Mouse (Mus musculus): ENCODE data around the gene Parp16. TPM values are rescaled to one million over a fixed set of nuclear protein-coding genes. Genes with fewer than 3 reads are reported as not detected.
"Not testable (repeated sequence)": the region's sequence is repeated elsewhere in the genome, so short reads cannot be mapped to it uniquely, and the experiment has no call there.

Parp16 gene
- polyA plus RNA-seq, 1 experiment from 2014 or later: 8.6 TPM

GRCm38 (mm10) chr9:65273048-65273809 is 78.1 kb downstream of the Parp16 start:
- 92% methylated on average over 13 of the region's 13 CpGs for WGBS

GRCm38 (mm10) chr9:65273873-65274272 is 78.7 kb downstream of the Parp16 start:
- ATAC-seq (replicated peaks; ENCODE audit: low FRiP score, low read depth) (no peak), DNase-seq (ENCODE audit: low spot score) (no peak)
- Histone ChIP-seq H3K27ac (no peak overlapping the region), H3K36me3 (ENCODE audit: insufficient read depth, low read length) (no peaks in the 10 kb centered on the region), H3K27me3 (ENCODE audit: insufficient read depth, low read length) (no peaks in the 10 kb centered on the region; the same call in 1 of the 2 replicates), H3K4me3 (replicated peaks; ENCODE audit: low read depth, low read length) (no peak overlapping the region), H3K9ac (ENCODE audit: low read depth, low read length) (no peak overlapping the region), H3K4me2 (ENCODE audit: low read length) (no peak overlapping the region), H3K9me3 (replicated peaks; ENCODE audit: low read length) (no peaks in the 10 kb centered on the region), H3K4me1 (replicated peaks; ENCODE audit: insufficient read depth, low read length) (no peaks in the 10 kb centered on the region)
- no peak for TF ChIP-seq CTCF (IDR thresholded peaks at IDR 0.05; ENCODE audit: low read depth)
- WGBS: 74% methylated on average over 4 of the region's 4 CpGs

More at GRCm38 (mm10) chr9:65273048-65273809, 78.1 kb downstream of the Parp16 start:
- TF ChIP-seq CTCF (IDR thresholded peaks at IDR 0.05; ENCODE audit: low read depth): no peak
- Histone ChIP-seq H3K4me1 (replicated peaks; ENCODE audit: insufficient read depth, low read length) (no peaks in the 10 kb centered on the region), H3K9me3 (replicated peaks; ENCODE audit: low read length) (no peaks in the 10 kb centered on the region), H3K27me3 (ENCODE audit: insufficient read depth, low read length) (no peaks in the 10 kb centered on the region; the same call in 1 of the 2 replicates), H3K27ac (no peak overlapping the region), H3K36me3 (ENCODE audit: insufficient read depth, low read length) (no peaks in the 10 kb centered on the region), H3K9ac (ENCODE audit: low read depth, low read length) (no peak overlapping the region), H3K4me2 (ENCODE audit: low read length) (no peak overlapping the region), H3K4me3 (replicated peaks; ENCODE audit: low read depth, low read length) (no peak overlapping the region)
- ATAC-seq (replicated peaks; ENCODE audit: low FRiP score, low read depth) (no peak), DNase-seq (ENCODE audit: low spot score) (no peak)

- not testable (repeated sequence) for DNase-seq (ENCODE audit: low spot score); H3K4me2 ChIP-seq (ENCODE audit: low read length); ATAC-seq (replicated peaks; ENCODE audit: low FRiP score, low read depth); H3K4me1 ChIP-seq (replicated peaks; ENCODE audit: insufficient read depth, low read length); H3K9me3 ChIP-seq (replicated peaks; ENCODE audit: low read length); H3K36me3 ChIP-seq (ENCODE audit: insufficient read depth, low read length); H3K27me3 ChIP-seq (ENCODE audit: insufficient read depth, low read length); H3K27ac ChIP-seq; H3K4me3 ChIP-seq (replicated peaks; ENCODE audit: low read depth, low read length); H3K9ac ChIP-seq (ENCODE audit: low read depth, low read length)
- WGBS: 79% methylated on average over 3 of the region's 3 CpGs
- TF ChIP-seq CTCF (IDR thresholded peaks at IDR 0.05; ENCODE audit: low read depth): 0 out of 2 replicates have a peak, but pooled peaks have one; percentile 22
Observed at GRCm38 (mm10) chr9:65274851-65275250, 79.7 kb downstream of the Parp16 start.

GRCm38 (mm10) chr9:65275810-65276530 is 80.8 kb downstream of the Parp16 start:
- Histone ChIP-seq H3K36me3 (ENCODE audit: insufficient read depth, low read length) (no peaks in the 10 kb centered on the region), H3K9me3 (replicated peaks; ENCODE audit: low read length) (no peaks in the 10 kb centered on the region), H3K4me3 (replicated peaks; ENCODE audit: low read depth, low read length) (no peak overlapping the region), H3K4me1 (replicated peaks; ENCODE audit: insufficient read depth, low read length) (no peaks in the 10 kb centered on the region), H3K4me2 (ENCODE audit: low read length) (no peak overlapping the region), H3K9ac (ENCODE audit: low read depth, low read length) (no peak overlapping the region), H3K27ac (no peak overlapping the region), H3K27me3 (ENCODE audit: insufficient read depth, low read length) (no peaks in the 10 kb centered on the region)
- 82% methylated on average over 4 of the region's 4 CpGs for WGBS
- no peak for TF ChIP-seq CTCF (IDR thresholded peaks at IDR 0.05; ENCODE audit: low read depth)
- DNase-seq (ENCODE audit: low spot score) (no peak), ATAC-seq (replicated peaks; ENCODE audit: low FRiP score, low read depth) (no peak)

GRCm38 (mm10) chr9:65281536-65282151 is 86.5 kb downstream of the Parp16 start:
- no peaks in the 10 kb centered on the region for H3K4me1 ChIP-seq (replicated peaks; ENCODE audit: insufficient read depth, low read length)
- no peaks in the 10 kb centered on the region for H3K27me3 ChIP-seq (ENCODE audit: insufficient read depth, low read length)
- no peak overlapping the region for H3K9ac ChIP-seq (ENCODE audit: low read depth, low read length)
- TF ChIP-seq CTCF (IDR thresholded peaks at IDR 0.05; ENCODE audit: low read depth): peak; percentile 5; the same call in 1 of the 2 replicates
- H3K4me3 ChIP-seq (replicated peaks; ENCODE audit: low read depth, low read length): no peak overlapping the region
- ATAC-seq (replicated peaks; ENCODE audit: low FRiP score, low read depth): no peak
- DNase-seq (ENCODE audit: low spot score): no peak
- H3K27ac ChIP-seq: no peak overlapping the region
- no peak overlapping the region for H3K4me2 ChIP-seq (ENCODE audit: low read length)
- H3K36me3 ChIP-seq (ENCODE audit: insufficient read depth, low read length): no peaks in the 10 kb centered on the region
- WGBS: 74% methylated on average over 5 of the region's 5 CpGs
- no peaks in the 10 kb centered on the region for H3K9me3 ChIP-seq (replicated peaks; ENCODE audit: low read length)

- no peaks in the 10 kb centered on the region for H3K4me1 ChIP-seq (replicated peaks; ENCODE audit: insufficient read depth, low read length)
- H3K27ac ChIP-seq: no peak overlapping the region
- DNase-seq (ENCODE audit: low spot score) (peak; percentile 90), ATAC-seq (replicated peaks; ENCODE audit: low FRiP score, low read depth) (no peak)
- H3K27me3 ChIP-seq (ENCODE audit: insufficient read depth, low read length): no peaks in the 10 kb centered on the region
- no peaks in the 10 kb centered on the region for H3K36me3 ChIP-seq (ENCODE audit: insufficient read depth, low read length)
- no peaks in the 10 kb centered on the region for H3K9me3 ChIP-seq (replicated peaks; ENCODE audit: low read length)
- H3K9ac ChIP-seq (ENCODE audit: low read depth, low read length): no peak overlapping the region
- H3K4me2 ChIP-seq (ENCODE audit: low read length): no peak overlapping the region
- 4% methylated on average over 3 of the region's 3 CpGs for WGBS
- TF ChIP-seq CTCF (IDR thresholded peaks at IDR 0.05; ENCODE audit: low read depth): peak; percentile 83
- no peak overlapping the region for H3K4me3 ChIP-seq (replicated peaks; ENCODE audit: low read depth, low read length)
Observed at GRCm38 (mm10) chr9:65283301-65283700, 88.1 kb downstream of the Parp16 start.

GRCm38 (mm10) chr9:65288252-65288651 is 93.1 kb downstream of the Parp16 start:
- 69% methylated on average over 5 of the region's 5 CpGs for WGBS

More at GRCm38 (mm10) chr9:65288252-65288651, 93.1 kb downstream of the Parp16 start:
- H3K9me3 ChIP-seq (replicated peaks; ENCODE audit: low read length); H3K4me3 ChIP-seq (replicated peaks; ENCODE audit: low read depth, low read length); H3K9ac ChIP-seq (ENCODE audit: low read depth, low read length); H3K27me3 ChIP-seq (ENCODE audit: insufficient read depth, low read length); DNase-seq (ENCODE audit: low spot score); H3K4me2 ChIP-seq (ENCODE audit: low read length); ATAC-seq (replicated peaks; ENCODE audit: low FRiP score, low read depth); H3K4me1 ChIP-seq (replicated peaks; ENCODE audit: insufficient read depth, low read length); H3K36me3 ChIP-seq (ENCODE audit: insufficient read depth, low read length); H3K27ac ChIP-seq: not testable (repeated sequence)
